Mouse (Mus musculus): ENCODE results near the gene Gm5129. TPM values are rescaled to one million over a fixed set of nuclear protein-coding genes. Genes with fewer than 3 reads are reported as not detected.

The Gm5129 gene
- polyA plus RNA-seq, 1 experiment from 2014 or later, result not detected

DNA sequence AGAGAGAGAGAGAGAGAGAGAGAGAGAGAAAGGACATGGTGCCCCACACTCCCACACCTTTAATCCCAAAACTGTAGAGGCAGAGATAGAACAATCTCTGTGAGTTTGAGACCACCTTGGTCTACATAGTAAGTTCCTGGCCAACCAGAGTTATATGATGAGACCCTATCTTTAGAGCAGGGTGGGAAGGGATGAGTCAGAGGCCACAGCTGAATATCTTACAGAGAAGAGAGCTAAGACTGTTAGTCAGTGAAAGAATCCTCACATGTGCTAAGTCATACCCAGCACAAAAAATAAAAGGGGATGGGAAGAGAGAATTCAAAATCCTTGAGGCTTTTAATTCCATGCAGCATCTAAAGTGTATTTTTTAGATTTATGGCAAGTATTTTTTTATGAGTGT lies 24.1 kb downstream of the Gm5129 start:
- Histone ChIP-seq H3K4me2 (no peak overlapping the region), H3K27ac (ENCODE audit: low read depth, low read length) (no peak overlapping the region), H3K9me3 (ENCODE audit: control insufficient read depth, low read length) (no peaks in the 10 kb centered on the region), H3K27me3 (replicated peaks; ENCODE audit: control insufficient read depth, insufficient read depth, low read length) (no peaks in the 10 kb centered on the region), H3K9ac (ENCODE audit: low read depth, low read length) (no peak overlapping the region), H3K36me3 (ENCODE audit: control insufficient read depth, insufficient read depth, low read length) (no peaks in the 10 kb centered on the region), H3K4me3 (ENCODE audit: low read depth, low read length) (no peak overlapping the region), H3K4me1 (replicated peaks; ENCODE audit: control insufficient read depth, insufficient read depth, low read length) (no peaks in the 10 kb centered on the region)
- ATAC-seq (replicated peaks; ENCODE audit: low FRiP score), result no peak
- no peak for DNase-seq (ENCODE audit: low spot score)

DNA sequence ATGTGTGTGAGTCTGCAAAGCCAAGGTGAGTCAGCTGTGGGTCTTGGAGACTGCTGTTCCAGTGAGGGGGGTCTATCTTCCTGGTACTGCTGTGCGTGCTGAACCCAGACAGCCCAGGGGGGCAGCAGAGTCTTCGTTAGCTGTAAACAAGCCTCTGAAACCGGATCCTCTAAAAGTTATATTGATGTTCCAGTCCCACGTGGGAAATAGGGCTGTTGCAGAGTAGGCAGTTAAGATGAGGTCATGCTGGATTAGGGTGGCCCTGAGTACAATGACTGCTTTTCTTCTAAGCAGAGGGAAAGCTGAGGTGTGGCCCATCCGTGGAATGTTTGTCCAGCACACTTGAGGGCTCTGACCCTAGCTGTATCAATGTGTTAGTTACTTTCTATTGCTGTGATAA lies 27.5 kb downstream of the Gm5129 start:
- Histone ChIP-seq H3K36me3 (ENCODE audit: control insufficient read depth, insufficient read depth, low read length) (no peaks in the 10 kb centered on the region), H3K4me3 (ENCODE audit: low read depth, low read length) (no peak overlapping the region), H3K9ac (ENCODE audit: low read depth, low read length) (no peak overlapping the region), H3K9me3 (ENCODE audit: control insufficient read depth, low read length) (no peaks in the 10 kb centered on the region), H3K4me2 (no peak overlapping the region), H3K27ac (ENCODE audit: low read depth, low read length) (no peak overlapping the region), H3K4me1 (replicated peaks; ENCODE audit: control insufficient read depth, insufficient read depth, low read length) (no peaks in the 10 kb centered on the region), H3K27me3 (replicated peaks; ENCODE audit: control insufficient read depth, insufficient read depth, low read length) (no peaks in the 10 kb centered on the region)
- no peak for ATAC-seq (replicated peaks; ENCODE audit: low FRiP score)
- WGBS, result 53% methylated on average over 5 of the region's 5 CpGs
- DNase-seq (ENCODE audit: low spot score), result no peak

DNA sequence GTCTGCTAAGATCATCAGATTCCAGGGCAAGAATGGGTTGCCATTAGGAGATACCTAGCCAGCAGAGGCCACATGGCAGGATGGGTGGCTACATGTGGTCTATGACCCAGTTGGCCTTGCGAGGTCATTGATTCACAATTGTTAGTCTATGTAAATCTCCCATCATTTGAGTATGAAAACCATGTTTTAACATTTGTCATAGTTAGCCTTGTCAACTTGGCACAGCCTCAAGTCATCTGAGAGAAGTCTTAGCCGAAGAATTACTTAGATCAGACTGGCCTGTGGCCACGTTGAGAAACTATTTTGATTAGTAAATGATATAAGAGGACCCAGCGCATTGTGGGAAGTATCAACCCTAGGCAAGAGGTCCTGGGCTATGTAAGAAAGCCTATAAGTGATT lies 28.5 kb downstream of the Gm5129 start:
- H3K27me3 ChIP-seq (replicated peaks; ENCODE audit: control insufficient read depth, insufficient read depth, low read length), result no peaks in the 10 kb centered on the region
- no peak overlapping the region for H3K27ac ChIP-seq (ENCODE audit: low read depth, low read length)
- H3K4me1 ChIP-seq (replicated peaks; ENCODE audit: control insufficient read depth, insufficient read depth, low read length), result no peaks in the 10 kb centered on the region
- H3K36me3 ChIP-seq (ENCODE audit: control insufficient read depth, insufficient read depth, low read length), result no peaks in the 10 kb centered on the region
- no peak for ATAC-seq (replicated peaks; ENCODE audit: low FRiP score)
- 86% methylated on average over 4 of the region's 4 CpGs for WGBS
- DNase-seq (ENCODE audit: low spot score), result no peak
- H3K4me3 ChIP-seq (ENCODE audit: low read depth, low read length), result no peak overlapping the region
- H3K9me3 ChIP-seq (ENCODE audit: control insufficient read depth, low read length), result no peaks in the 10 kb centered on the region
- no peak overlapping the region for H3K9ac ChIP-seq (ENCODE audit: low read depth, low read length)
- no peak overlapping the region for H3K4me2 ChIP-seq

DNA sequence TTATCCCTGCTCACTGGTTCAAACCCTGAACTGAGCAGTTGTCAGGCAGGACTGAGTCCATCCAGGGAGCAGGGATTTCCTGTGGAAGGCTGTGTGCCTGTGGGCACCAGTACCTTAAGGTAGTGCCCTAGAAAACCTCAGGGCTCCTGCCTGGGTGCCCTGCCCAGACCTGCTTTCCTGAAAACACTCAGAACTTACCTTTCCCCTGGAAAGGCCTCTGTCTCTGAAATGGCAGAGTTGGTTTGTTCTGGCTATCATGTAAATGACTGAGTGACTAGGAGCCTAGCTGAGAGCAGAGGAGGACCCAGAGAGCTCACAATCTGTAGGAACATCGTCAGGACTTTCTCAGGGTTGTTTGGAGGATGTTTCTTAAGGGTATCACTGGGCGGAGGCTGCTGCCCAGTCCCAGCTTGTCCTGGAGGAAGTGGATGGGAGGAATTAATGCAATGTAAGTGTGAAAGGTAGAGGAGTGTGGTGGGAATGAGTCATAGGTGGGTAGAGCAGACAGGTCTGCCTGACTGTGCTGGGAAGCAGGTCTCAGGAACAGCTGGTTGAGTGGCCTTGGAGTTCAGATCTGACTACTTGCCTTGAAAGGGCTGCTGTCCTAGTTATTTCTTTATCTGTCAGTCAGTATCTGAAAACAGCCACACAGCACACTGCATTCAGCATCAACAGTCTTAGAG lies 36.1 kb downstream of the Gm5129 start:
- DNase-seq (ENCODE audit: low spot score) (no peak), ATAC-seq (replicated peaks; ENCODE audit: low FRiP score) (no peak)
- Histone ChIP-seq H3K4me2 (no peak overlapping the region), H3K9ac (ENCODE audit: low read depth, low read length) (no peak overlapping the region), H3K9me3 (ENCODE audit: control insufficient read depth, low read length) (no peaks in the 10 kb centered on the region), H3K4me3 (ENCODE audit: low read depth, low read length) (no peak overlapping the region), H3K27me3 (replicated peaks; ENCODE audit: control insufficient read depth, insufficient read depth, low read length) (no peaks in the 10 kb centered on the region), H3K27ac (ENCODE audit: low read depth, low read length) (no peak overlapping the region), H3K4me1 (replicated peaks; ENCODE audit: control insufficient read depth, insufficient read depth, low read length) (no peaks in the 10 kb centered on the region), H3K36me3 (ENCODE audit: control insufficient read depth, insufficient read depth, low read length) (no peaks in the 10 kb centered on the region)
- 61% methylated on average over 2 of the region's 2 CpGs for WGBS

DNA sequence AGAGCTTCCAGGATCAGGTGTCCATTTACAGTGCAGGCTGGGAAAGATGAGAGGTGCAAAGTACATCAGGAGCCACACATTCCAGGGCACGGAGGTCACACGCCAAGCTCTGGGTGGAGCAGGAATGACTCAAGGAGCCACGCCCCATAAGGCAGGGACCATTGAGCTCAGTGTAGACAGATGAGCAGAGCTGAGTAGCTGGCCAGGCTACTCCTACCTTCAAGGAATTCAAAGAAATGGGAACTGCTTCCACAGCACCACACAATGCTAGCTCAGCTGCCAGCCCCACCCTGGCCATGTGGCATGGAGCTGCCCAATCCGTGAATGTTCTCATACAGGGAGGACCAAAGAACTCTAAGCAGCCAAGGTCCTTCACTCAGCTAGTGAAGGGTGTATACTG lies 37.2 kb downstream of the Gm5129 start:
- Histone ChIP-seq H3K4me3 (ENCODE audit: low read depth, low read length) (no peak overlapping the region), H3K36me3 (ENCODE audit: control insufficient read depth, insufficient read depth, low read length) (no peaks in the 10 kb centered on the region), H3K9me3 (ENCODE audit: control insufficient read depth, low read length) (no peaks in the 10 kb centered on the region), H3K27me3 (replicated peaks; ENCODE audit: control insufficient read depth, insufficient read depth, low read length) (no peaks in the 10 kb centered on the region), H3K27ac (ENCODE audit: low read depth, low read length) (no peak overlapping the region), H3K9ac (ENCODE audit: low read depth, low read length) (no peak overlapping the region), H3K4me2 (no peak overlapping the region), H3K4me1 (replicated peaks; ENCODE audit: control insufficient read depth, insufficient read depth, low read length) (no peaks in the 10 kb centered on the region)
- WGBS, result 78% methylated on average over 4 of the region's 4 CpGs
- ATAC-seq (replicated peaks; ENCODE audit: low FRiP score) (no peak), DNase-seq (ENCODE audit: low spot score) (no peak)

DNA sequence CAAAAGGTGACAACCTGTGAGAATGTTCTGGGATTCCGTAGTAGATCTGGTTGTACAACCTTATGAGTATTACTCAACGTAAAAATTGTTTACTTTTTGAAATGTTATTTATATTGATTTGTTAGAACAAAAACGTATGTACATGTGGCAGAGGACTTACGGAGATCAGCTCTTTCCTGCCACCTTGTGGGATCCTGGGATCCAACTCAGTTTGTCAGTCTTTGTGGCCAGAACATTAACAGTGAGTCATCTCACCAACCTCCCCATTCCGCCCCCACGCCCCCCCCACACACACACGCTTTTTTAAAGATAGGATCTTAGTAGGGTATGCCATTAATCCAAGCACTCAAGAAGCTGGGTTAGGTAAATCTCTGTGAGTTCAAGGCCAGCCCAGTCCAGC lies 47.4 kb downstream of the Gm5129 start:
- DNase-seq (ENCODE audit: low spot score) (no peak), ATAC-seq (replicated peaks; ENCODE audit: low FRiP score) (no peak)
- Histone ChIP-seq H3K4me2 (no peak overlapping the region), H3K9me3 (ENCODE audit: control insufficient read depth, low read length) (no peaks in the 10 kb centered on the region), H3K36me3 (ENCODE audit: control insufficient read depth, insufficient read depth, low read length) (no peaks in the 10 kb centered on the region), H3K4me3 (ENCODE audit: low read depth, low read length) (no peak overlapping the region), H3K27me3 (replicated peaks; ENCODE audit: control insufficient read depth, insufficient read depth, low read length) (no peaks in the 10 kb centered on the region), H3K4me1 (replicated peaks; ENCODE audit: control insufficient read depth, insufficient read depth, low read length) (no peaks in the 10 kb centered on the region), H3K9ac (ENCODE audit: low read depth, low read length) (no peak overlapping the region), H3K27ac (ENCODE audit: low read depth, low read length) (no peak overlapping the region)
- 47% methylated on average over 7 of the region's 7 CpGs for WGBS

DNA sequence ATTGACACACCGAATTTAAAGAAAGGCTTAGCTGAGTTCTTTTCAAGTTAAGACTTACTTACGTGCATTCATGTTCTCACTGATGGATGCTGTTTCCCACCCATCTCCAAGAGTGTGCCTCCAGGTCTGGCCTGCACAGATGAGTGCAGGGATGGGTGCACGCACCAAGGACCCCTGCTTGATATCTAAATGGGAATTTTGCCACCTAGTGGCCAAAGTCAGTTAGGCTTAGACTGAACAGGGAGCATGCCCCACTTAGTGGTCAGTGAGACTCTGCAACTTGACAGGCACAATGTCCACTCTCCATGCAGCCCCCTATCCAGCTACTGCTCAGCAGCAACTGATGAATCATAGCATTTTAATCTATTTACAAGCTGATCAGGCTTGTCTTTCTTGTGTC lies 48.1 kb downstream of the Gm5129 start:
- H3K4me1 ChIP-seq (replicated peaks; ENCODE audit: control insufficient read depth, insufficient read depth, low read length), result no peaks in the 10 kb centered on the region
- H3K9me3 ChIP-seq (ENCODE audit: control insufficient read depth, low read length), result no peaks in the 10 kb centered on the region
- WGBS, result 59% methylated on average over 3 of the region's 3 CpGs
- ATAC-seq (replicated peaks; ENCODE audit: low FRiP score) (no peak), DNase-seq (ENCODE audit: low spot score) (no peak)
- H3K36me3 ChIP-seq (ENCODE audit: control insufficient read depth, insufficient read depth, low read length), result no peaks in the 10 kb centered on the region
- H3K27me3 ChIP-seq (replicated peaks; ENCODE audit: control insufficient read depth, insufficient read depth, low read length), result no peaks in the 10 kb centered on the region
- no peak overlapping the region for H3K27ac ChIP-seq (ENCODE audit: low read depth, low read length)
- H3K4me2 ChIP-seq, result no peak overlapping the region
- no peak overlapping the region for H3K9ac ChIP-seq (ENCODE audit: low read depth, low read length)
- H3K4me3 ChIP-seq (ENCODE audit: low read depth, low read length), result no peak overlapping the region

Other genes starting within 250 kb of the Gm5129 start
- 29.4 and 31.1 TPM in 2 replicates for gene Ube3c, start 166.7 kb downstream of the Gm5129 start, polyA plus RNA-seq (2014; fragmentation: Nextera tagmentation; extraction: Ambion mirVana)
- gene Dnajb6, start 248 bp downstream of the Gm5129 start, polyA plus RNA-seq (2014; fragmentation: Nextera tagmentation; extraction: Ambion mirVana), result 141 and 151 TPM in 2 replicates

Measured in liver, embryonic 11.5 days (tissue).